Mouse (Mus musculus): ENCODE measurements around the gene Taar8a.
"Not testable (repeated sequence)": the region's sequence is repeated elsewhere in the genome, so short reads cannot be mapped to it uniquely, and the experiment has no call there.

DNA sequence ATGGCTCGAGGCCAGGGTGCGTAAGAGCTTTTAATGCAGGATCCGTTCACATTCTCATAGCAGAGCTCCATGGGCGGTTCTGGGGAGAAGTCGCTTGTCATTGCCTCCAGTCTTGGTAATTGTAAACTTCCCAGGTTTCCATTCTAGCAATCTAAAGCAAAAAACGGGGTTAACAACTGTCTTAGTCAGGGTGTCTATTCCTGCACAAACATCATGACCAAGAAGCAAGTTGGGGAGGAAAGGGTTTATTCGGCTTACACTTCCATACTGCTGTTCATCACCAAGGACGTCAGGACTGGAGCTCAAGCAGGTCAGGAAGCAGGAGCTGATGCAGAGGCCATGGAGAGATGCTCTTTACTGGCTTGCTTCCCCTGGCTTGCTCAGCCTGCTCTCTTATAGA, 33.1 kb downstream of the Taar8a start, which contains the start of gene Taar9:
- not testable (repeated sequence) for TF ChIP-seq EP300 (IDR thresholded peaks at IDR 0.05; ENCODE audit: low read depth in 1 of 2, low read length in 2 of 2); POLR2A (IDR thresholded peaks at IDR 0.05; ENCODE audit: control insufficient read depth in 1 of 2, insufficient read depth in 1 of 2, low read depth in 1 of 2, low read length in 2 of 2, poor library complexity in 1 of 2); USF1 (IDR thresholded peaks at IDR 0.05; ENCODE audit: low read depth, low read length); CTCF (IDR thresholded peaks at IDR 0.05 in 2 of 3, conservative IDR thresholded peaks at IDR 0.05 in 1 of 3; ENCODE audit: control insufficient read depth in 1 of 3, insufficient read depth in 1 of 3, low read depth in 2 of 3, low read length in 3 of 3, poor library complexity in 1 of 3, severe bottlenecking in 1 of 3); ZKSCAN1 (IDR thresholded peaks at IDR 0.05; ENCODE audit: low read depth, low read length); ZMIZ1 (IDR thresholded peaks at IDR 0.05; ENCODE audit: low read depth, low read length); MAZ (IDR thresholded peaks at IDR 0.05; ENCODE audit: low read depth, low read length); HCFC1 (IDR thresholded peaks at IDR 0.05; ENCODE audit: low read depth, low read length); E2F4 (IDR thresholded peaks at IDR 0.05; ENCODE audit: borderline replicate concordance, low read depth, low read length); SMC3 (IDR thresholded peaks at IDR 0.05; ENCODE audit: low read depth, low read length); ZC3H11A (IDR thresholded peaks at IDR 0.05; ENCODE audit: low read depth, low read length); POLR2AphosphoS2 (IDR thresholded peaks at IDR 0.05; ENCODE audit: low read length); TAL1 (IDR thresholded peaks at IDR 0.05; ENCODE audit: low read length); GATA1 (IDR thresholded peaks at IDR 0.05; ENCODE audit: low read depth, low read length)

Measured in MEL (cell line).